Mouse (Mus musculus) embryonic facial prominence, embryonic 10.5 days (tissue): ENCODE results near the gene Npdc1. TPM values are rescaled to one million over a fixed set of nuclear protein-coding genes. Genes with fewer than 3 reads are reported as not detected.
A peak's percentile ranks its signal among the peaks of the same experiment; 100 is the strongest.

Experiments used
- DNase-seq: peaks from one replicate; pipeline ENCODE4 v3.0.0-alpha.2; 2017; ENCODE audit warnings: low spot score
- H3K27ac ChIP-seq: fragments of 300-500 bp; sonication (generic); replicated peaks from 2 replicates; pipeline ENCODE4 v1.5.1; 2016; ENCODE audit warnings: mild to moderate bottlenecking
- H3K27me3 ChIP-seq: fragments of 300-500 bp; sonication (generic); replicated peaks from 2 replicates; pipeline ENCODE4 v1.6.1; 2016; ENCODE audit warnings: low read depth, mild to moderate bottlenecking; ENCODE audit not compliant: poor library complexity, severe bottlenecking
- H3K36me3 ChIP-seq: fragments of 300-500 bp; sonication (generic); replicated peaks from 2 replicates; pipeline ENCODE4 v1.6.1; 2016; ENCODE audit warnings: mild to moderate bottlenecking, moderate library complexity
- H3K4me1 ChIP-seq: fragments of 300-500 bp; sonication (generic); 2 replicates; pipeline ENCODE4 v1.6.1; 2016
- H3K4me3 ChIP-seq: fragments of 300-500 bp; sonication (generic); 2 replicates; pipeline ENCODE4 v1.5.1; 2016; ENCODE audit warnings: mild to moderate bottlenecking, moderate library complexity
- H3K9me3 ChIP-seq: fragments of 300-500 bp; sonication (generic); 2 replicates; pipeline ENCODE4 v1.6.1; 2016; ENCODE audit warnings: mild to moderate bottlenecking
- WGBS: fragments of 180-500 bp; shearing (Covaris S2); methylation state at CpG from one replicate; pipeline ENCODE4 v1.1.7; 2016; 5-methylcytosine and 5-hydroxymethylcytosine counted together
- microRNA-seq: library from miRNA; unstranded; fragments of <30 nt; microRNA quantifications from one replicate; pipeline ENCODE4, GENCODE M21; 2017
- polyA plus RNA-seq: library from polyadenylated mRNA; unstranded; fragments of >200 nt; fragmentation: Nextera tagmentation; extraction: Ambion mirVana; gene quantifications from 2 replicates; pipeline ENCODE4 v1.2.1, GENCODE M21; 2016

Npdc1 gene
- polyA plus RNA-seq, 1 experiment from 2014 or later = 38.3 TPM

- 91% methylated on average over 14 of the region's 14 CpGs for WGBS
- H3K4me1 ChIP-seq = no peaks in the 10 kb centered on the region
- DNase-seq = no peak
- no peak overlapping the region for H3K4me3 ChIP-seq
- peaks cover 78% of the 10 kb centered on the region for H3K36me3 ChIP-seq
- no peak overlapping the region for H3K27ac ChIP-seq
- no peaks in the 10 kb centered on the region for H3K9me3 ChIP-seq
- H3K27me3 ChIP-seq = no peaks in the 10 kb centered on the region
These were observed 43.5 kb downstream of the Npdc1 start for GRCm38 (mm10) chr2:25442682-25443081.

- no peak for DNase-seq
- Histone ChIP-seq H3K4me1 (no peaks in the 10 kb centered on the region), H3K9me3 (no peaks in the 10 kb centered on the region), H3K27me3 (no peaks in the 10 kb centered on the region), H3K36me3 (peaks cover 22% of the 10 kb centered on the region), H3K4me3 (no peak overlapping the region), H3K27ac (no peak overlapping the region)
- 86% methylated on average over 8 of the region's 8 CpGs for WGBS
These were observed 51.9 kb downstream of the Npdc1 start for GRCm38 (mm10) chr2:25450853-25451647.

- peaks cover 4% of the 10 kb centered on the region; the same call in 1 of the 2 replicates for H3K36me3 ChIP-seq
- H3K4me3 ChIP-seq = no peak overlapping the region
- H3K27me3 ChIP-seq = no peaks in the 10 kb centered on the region
- no peak overlapping the region for H3K27ac ChIP-seq
- H3K4me1 ChIP-seq = peaks cover 4% of the 10 kb centered on the region; the same call in 1 of the 2 replicates
- 51% methylated on average over 1 of the region's 1 CpGs for WGBS
- DNase-seq = no peak
- H3K9me3 ChIP-seq = no peaks in the 10 kb centered on the region
These were observed 53.8 kb downstream of the Npdc1 start for GRCm38 (mm10) chr2:25452951-25453350.

- Histone ChIP-seq H3K4me3 (0 out of 2 replicates have a peak within 1 kb of the TSS, but pooled peaks have one; percentile 4), H3K9me3 (no peaks in the 10 kb centered on the region), H3K36me3 (peaks cover 15% of the 10 kb centered on the region), H3K27ac (no peak within 1 kb of the TSS), H3K27me3 (no peaks in the 10 kb centered on the region), H3K4me1 (peaks cover 22% of the 10 kb centered on the region)
- no peak for DNase-seq
- WGBS = 64% methylated on average over 14 of the region's 14 CpGs
These were observed 57.2 kb downstream of the Npdc1 start, which contains the start of gene Clic3 for GRCm38 (mm10) chr2:25456205-25456953. TSS of gene Clic3 (plus strand) at chr2:25456838.

GRCm38 (mm10) chr2:25457022-25457896 is 58.1 kb downstream of the Npdc1 start:
- Histone ChIP-seq H3K27me3 (no peaks in the 10 kb centered on the region), H3K27ac (no peak overlapping the region), H3K9me3 (no peaks in the 10 kb centered on the region), H3K36me3 (peaks cover 15% of the 10 kb centered on the region), H3K4me1 (peaks cover 25% of the 10 kb centered on the region), H3K4me3 (0 out of 2 replicates have a peak overlapping the region, but pooled peaks have one; percentile 4)
- no peak for DNase-seq
- WGBS = 85% methylated on average over 9 of the region's 9 CpGs

GRCm38 (mm10) chr2:25458911-25459310 is 59.8 kb downstream of the Npdc1 start:
- H3K27ac ChIP-seq = no peak overlapping the region
- peaks cover 15% of the 10 kb centered on the region for H3K36me3 ChIP-seq
- no peak for DNase-seq
- H3K27me3 ChIP-seq = no peaks in the 10 kb centered on the region
- H3K4me3 ChIP-seq = no peak overlapping the region
- H3K9me3 ChIP-seq = no peaks in the 10 kb centered on the region
- WGBS = 78% methylated on average over 5 of the region's 5 CpGs
- H3K4me1 ChIP-seq = peaks cover 25% of the 10 kb centered on the region

Small RNAs within 50 kb of the gene (microRNA-seq; reads per million reads assigned to microRNA genes)
- not detected for gene Mir3087

Other genes starting within 250 kb of the Npdc1 start
- 19.8 and 26.6 TPM in 2 replicates for gene Nrarp, start 218.6 kb upstream of the Npdc1 start, polyA plus RNA-seq
- gene Tor4a, start 202.5 kb upstream of the Npdc1 start, polyA plus RNA-seq = 2.2 and 2.4 TPM in 2 replicates
- 124 and 125 TPM in 2 replicates for gene Nelfb, start 187.9 kb upstream of the Npdc1 start, polyA plus RNA-seq
- not detected in 2 replicates for gene Stpg3, start 184.7 kb upstream of the Npdc1 start, polyA plus RNA-seq
- 0.74 and 1.4 TPM in 2 replicates for gene Fam166a, start 180.6 kb upstream of the Npdc1 start, polyA plus RNA-seq
- gene Tubb4b, start 174.6 kb upstream of the Npdc1 start, polyA plus RNA-seq = 562 and 601 TPM in 2 replicates
- gene Slc34a3, start 165.0 kb upstream of the Npdc1 start, polyA plus RNA-seq = not detected in 2 replicates
- gene Rnf224, start 162.6 kb upstream of the Npdc1 start, polyA plus RNA-seq = not detected in 2 replicates
- 15.1 and 16.4 TPM in 2 replicates for gene Rnf208, start 157.1 kb upstream of the Npdc1 start, polyA plus RNA-seq
- gene Cysrt1, start 156.9 kb upstream of the Npdc1 start, polyA plus RNA-seq = 0.59 TPM in 1 of 2 replicates, not detected in the other
- gene AL732309.1, start 152.5 kb upstream of the Npdc1 start, polyA plus RNA-seq = 6.3 and 7.9 TPM in 2 replicates
- gene Tmem203, start 143.9 kb upstream of the Npdc1 start, polyA plus RNA-seq = 15.2 and 18.3 TPM in 2 replicates
- gene Tprn, start 136.7 kb upstream of the Npdc1 start, polyA plus RNA-seq = 8.0 and 9.0 TPM in 2 replicates
- 228 and 238 TPM in 2 replicates for gene Ssna1, start 126.9 kb upstream of the Npdc1 start, polyA plus RNA-seq
- gene Anapc2, start 126.9 kb upstream of the Npdc1 start, polyA plus RNA-seq = 147 and 151 TPM in 2 replicates
- gene Tmem210, start 111.2 kb upstream of the Npdc1 start, polyA plus RNA-seq = not detected in 2 replicates
- not detected in 2 replicates for gene Lrrc26, start 109.4 kb upstream of the Npdc1 start, polyA plus RNA-seq
- gene Grin1, start 80.2 kb upstream of the Npdc1 start, polyA plus RNA-seq = 0.89 and 1.4 TPM in 2 replicates
- gene Man1b1, start 67.0 kb upstream of the Npdc1 start, polyA plus RNA-seq = 50.4 and 51.9 TPM in 2 replicates
- gene Dpp7, start 43.0 kb upstream of the Npdc1 start, polyA plus RNA-seq = 17.0 and 18.0 TPM in 2 replicates
- 8.5 and 11.4 TPM in 2 replicates for gene Uap1l1, start 33.7 kb upstream of the Npdc1 start, polyA plus RNA-seq
- 73.6 and 74.6 TPM in 2 replicates for gene Sapcd2, start 27.0 kb upstream of the Npdc1 start, polyA plus RNA-seq
- gene Entpd2, start 3.5 kb upstream of the Npdc1 start, polyA plus RNA-seq = 0.14 TPM in 1 of 2 replicates, not detected in the other
- gene Fut7, start 23.9 kb downstream of the Npdc1 start, polyA plus RNA-seq = not detected in 2 replicates
- 4.3 and 5.6 TPM in 2 replicates for gene Abca2, start 29.4 kb downstream of the Npdc1 start, polyA plus RNA-seq
- 0.60 and 1.4 TPM in 2 replicates for gene Clic3, start 57.5 kb downstream of the Npdc1 start, polyA plus RNA-seq
- gene Paxx, start 61.7 kb downstream of the Npdc1 start, polyA plus RNA-seq = 15.8 and 16.0 TPM in 2 replicates
- 0.18 TPM in 1 of 2 replicates, not detected in the other for gene Ptgds, start 70.7 kb downstream of the Npdc1 start, polyA plus RNA-seq
- gene Lcn12, start 94.6 kb downstream of the Npdc1 start, polyA plus RNA-seq = not detected in 2 replicates
- 87.9 and 92.2 TPM in 2 replicates for gene Fbxw5, start 101.4 kb downstream of the Npdc1 start, polyA plus RNA-seq
- gene C8g, start 102.4 kb downstream of the Npdc1 start, polyA plus RNA-seq = 6.1 and 6.7 TPM in 2 replicates
- gene Traf2, start 147.6 kb downstream of the Npdc1 start, polyA plus RNA-seq = 39.9 and 40.1 TPM in 2 replicates
- gene Edf1, start 158.5 kb downstream of the Npdc1 start, polyA plus RNA-seq = 310 and 316 TPM in 2 replicates
- 1.9 and 7.7 TPM in 2 replicates for gene Mamdc4, start 175.5 kb downstream of the Npdc1 start, polyA plus RNA-seq
- 146 and 155 TPM in 2 replicates for gene Phpt1, start 175.9 kb downstream of the Npdc1 start, polyA plus RNA-seq
- 0.05 and 0.16 TPM in 2 replicates for gene Ajm1, start 182.4 kb downstream of the Npdc1 start, polyA plus RNA-seq
- 77.1 and 78.2 TPM in 2 replicates for gene Rabl6, start 209.2 kb downstream of the Npdc1 start, polyA plus RNA-seq
- gene Ccdc183, start 218.3 kb downstream of the Npdc1 start, polyA plus RNA-seq = 0.10 and 0.11 TPM in 2 replicates
- gene Tmem141, start 222.7 kb downstream of the Npdc1 start, polyA plus RNA-seq = 16.6 and 17.2 TPM in 2 replicates
- gene Fcna, start 228.7 kb downstream of the Npdc1 start, polyA plus RNA-seq = 0.49 and 0.57 TPM in 2 replicates